Mouse (Mus musculus) left cerebral cortex, adult 18-20 months (tissue): ENCODE measurements around the gene Tex52. TPM values are rescaled to one million over a fixed set of nuclear protein-coding genes. Genes with fewer than 3 reads are reported as not detected.
A peak's percentile ranks its signal among the peaks of the same experiment; 100 is the strongest.

Experiments
- DNase-seq, 2 experiments: peaks; one replicate each; pipeline ENCODE4 v3.0.0; 2021 to 2022; ENCODE audit warnings: low spot score in 2 of 2, mixed read lengths in 1 of 2
- long read RNA-seq, 2 experiments: library from polyadenylated mRNA; stranded (forward); transcript quantifications; one replicate each; pipeline ENCODE4 v2.0.0; 2021
- total RNA-seq, 2 experiments: library from RNA; stranded (reverse); gene quantifications; 2 replicates each; pipeline ENCODE4 v1.2.3; 2021

Tex52 gene
- total RNA-seq: 1 to 10 TPM in 1 of 2 experiments, under 1 TPM in 1; 0.68 to 1.3 TPM
- long read RNA-seq, experiment 1: 0 reads
- long read RNA-seq, experiment 2, partial matches to known transcripts: 0 of 1 reads
- long read RNA-seq, experiment 2, other reads (novel, unspliced or antisense): 0 of 1 reads

DNA sequence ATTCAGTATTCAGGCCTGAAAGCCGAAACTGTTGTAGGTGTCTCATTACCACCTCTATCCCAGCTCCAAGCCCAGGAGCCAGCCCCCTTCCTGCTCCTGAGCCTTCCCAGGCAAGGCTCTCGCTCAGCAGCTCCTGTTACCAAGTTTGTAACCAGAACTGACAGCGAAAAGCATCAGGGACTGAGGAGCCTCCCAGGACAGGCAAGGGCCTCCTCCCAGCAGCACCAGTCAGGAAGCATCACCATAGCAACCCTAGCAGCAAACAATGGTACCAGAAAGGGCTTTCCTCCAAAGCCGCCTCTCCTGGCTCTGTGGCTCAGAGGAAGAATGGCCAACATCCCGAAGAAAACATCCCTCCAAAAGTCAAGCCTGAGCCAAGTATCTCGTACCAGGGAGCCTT lies at the start of gene Tex52, which contains the start of gene Gm44596:
TSS of gene Tex52 (plus strand) at position 265 of the 400 bp plus-strand sequence.
TSS of gene Gm44596 (plus strand) at position 312 of the 400 bp plus-strand sequence.
- DNase-seq: peak; percentile 30 to 31

DNA sequence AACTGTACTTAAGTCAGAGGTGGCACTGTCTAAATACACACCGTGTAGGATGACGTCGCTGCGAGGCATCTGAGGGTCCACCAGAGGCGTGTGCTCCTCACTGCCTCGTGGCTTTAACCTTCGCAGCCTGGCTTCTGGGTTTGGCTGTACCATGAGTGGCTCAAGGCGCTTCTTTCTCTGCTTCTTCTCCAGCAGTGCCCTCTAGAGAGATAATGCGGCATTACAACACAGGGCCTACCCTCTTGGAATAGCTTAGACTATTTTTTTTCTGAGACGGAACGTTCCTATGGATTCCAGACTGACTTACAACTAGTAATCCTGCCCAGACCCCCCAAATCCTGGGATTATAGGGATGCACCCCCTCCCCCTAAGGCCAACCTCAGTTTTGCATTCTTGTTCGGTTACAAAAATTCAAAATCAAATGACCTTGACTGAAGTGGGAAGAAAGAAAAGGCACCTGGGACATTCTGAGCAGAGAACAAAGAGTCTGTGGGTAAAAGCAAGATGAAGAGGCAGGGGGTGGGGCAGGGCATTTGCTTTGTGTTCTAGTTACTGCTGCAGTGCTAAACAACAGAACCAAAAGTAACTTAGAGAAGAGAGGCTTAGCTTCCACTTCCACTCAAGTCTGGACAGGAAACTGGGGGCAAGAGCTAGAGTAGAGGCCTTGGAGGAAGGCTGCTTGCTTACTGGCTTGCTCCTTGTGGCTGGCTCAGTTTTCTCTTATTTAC lies 40.7 kb upstream of the Tex52 start:
- peak; percentile 70 to 82 for DNase-seq

GRCm38 (mm10) chr6:128337467-128337866 lies 37.8 kb upstream of the Tex52 start:
- DNase-seq: no peak

DNA sequence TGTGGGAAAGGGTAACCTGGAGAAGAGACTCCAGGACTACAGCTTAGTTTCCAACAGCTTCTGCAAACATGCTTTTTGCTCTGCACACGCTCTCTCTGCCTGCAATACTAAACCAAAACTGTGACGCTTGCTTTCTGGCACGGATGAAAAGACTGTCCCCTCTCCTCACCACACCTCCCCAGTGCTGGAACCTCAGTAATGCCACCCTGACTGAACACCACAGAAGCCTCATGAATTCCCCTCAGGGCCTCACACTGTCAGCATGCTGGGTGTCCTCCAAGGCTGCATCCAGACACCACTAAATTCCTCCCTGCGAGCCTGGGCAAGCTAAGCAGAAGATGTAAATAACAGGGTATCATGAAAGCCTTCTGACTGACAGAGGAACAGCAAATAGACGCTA lies 36.4 kb upstream of the Tex52 start:
- DNase-seq: no peak

- no peak for DNase-seq
Observed at GRCm38 (mm10) chr6:128341956-128342723, 33.1 kb upstream of the Tex52 start.

DNA sequence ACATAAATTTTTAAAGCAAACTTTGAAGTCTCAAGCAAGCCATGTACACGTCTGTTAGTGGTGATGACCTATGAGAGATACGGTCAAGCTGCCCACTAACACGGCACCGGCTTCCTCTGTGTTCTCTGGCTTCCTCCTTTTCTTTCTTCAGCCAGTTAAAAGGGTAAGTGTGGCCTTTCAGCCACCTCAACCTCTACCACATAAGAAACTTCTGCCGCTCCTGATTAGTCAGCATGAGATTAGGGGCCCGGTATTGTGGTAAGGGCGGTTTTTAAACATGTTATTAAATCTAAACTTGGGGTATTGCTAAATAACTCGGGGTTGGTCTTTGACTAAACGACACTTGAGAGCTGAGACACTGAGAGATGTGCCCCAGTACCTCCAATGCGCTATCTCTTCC lies 29.6 kb upstream of the Tex52 start:
- DNase-seq: no peak

DNA sequence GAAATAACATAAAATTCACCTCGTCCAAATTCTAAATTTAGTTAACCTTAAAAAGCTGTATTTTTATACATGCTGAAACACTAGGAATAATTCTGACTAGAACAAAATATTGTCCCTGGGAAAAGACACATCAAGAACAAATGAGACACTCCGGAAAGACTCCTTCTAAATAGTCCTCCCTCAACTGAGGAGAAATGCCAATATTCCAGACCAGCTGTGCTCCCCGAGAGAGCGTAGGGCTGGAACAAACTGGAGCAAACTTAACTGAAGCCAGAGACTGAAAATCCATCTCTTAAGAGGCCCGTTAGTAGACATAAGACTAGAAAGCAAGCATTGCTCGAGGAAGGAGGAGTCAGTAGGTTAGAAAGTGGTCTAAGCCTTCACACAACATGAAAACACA lies 28.5 kb upstream of the Tex52 start:
- DNase-seq: no peak

DNA sequence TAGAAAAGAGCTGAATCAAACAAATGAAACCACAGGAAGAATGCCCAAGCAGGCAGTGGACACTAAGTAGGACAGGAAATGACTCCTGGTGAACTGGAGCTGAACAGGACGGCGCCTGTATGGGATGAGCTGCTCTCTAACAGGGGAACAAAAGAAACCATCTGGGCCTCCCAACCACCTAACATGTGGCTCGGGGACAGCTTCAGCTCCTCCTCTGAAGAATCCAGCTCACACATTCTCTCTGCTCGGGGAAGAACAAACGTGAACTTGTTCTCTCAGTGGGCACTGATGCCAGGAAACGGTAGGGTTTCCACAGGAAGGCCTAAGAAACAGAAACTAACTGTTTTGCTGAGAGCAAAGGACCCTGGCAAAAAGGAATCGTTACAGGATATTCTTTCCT lies 25.5 kb upstream of the Tex52 start:
- DNase-seq: no peak

DNA sequence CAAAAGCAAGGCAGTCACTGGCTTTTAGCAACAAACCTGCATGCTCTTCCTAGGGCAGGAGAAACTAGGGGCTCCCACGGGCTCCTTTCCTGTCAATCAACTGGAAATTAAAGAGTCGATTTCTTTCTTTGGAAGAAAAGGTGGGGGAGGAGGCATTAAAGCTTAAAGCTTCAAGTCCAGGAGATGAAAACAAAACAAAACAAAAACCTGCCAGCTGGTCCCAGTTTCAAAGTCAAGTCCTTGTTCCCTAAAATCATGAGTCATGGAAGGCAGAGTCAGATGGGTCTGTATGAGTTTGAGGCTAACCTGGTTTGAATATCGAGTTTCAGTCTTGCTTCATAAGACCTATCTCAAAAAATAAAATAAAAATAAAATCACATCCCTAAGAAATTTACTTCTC lies 21.1 kb upstream of the Tex52 start:
- no peak for DNase-seq

DNA sequence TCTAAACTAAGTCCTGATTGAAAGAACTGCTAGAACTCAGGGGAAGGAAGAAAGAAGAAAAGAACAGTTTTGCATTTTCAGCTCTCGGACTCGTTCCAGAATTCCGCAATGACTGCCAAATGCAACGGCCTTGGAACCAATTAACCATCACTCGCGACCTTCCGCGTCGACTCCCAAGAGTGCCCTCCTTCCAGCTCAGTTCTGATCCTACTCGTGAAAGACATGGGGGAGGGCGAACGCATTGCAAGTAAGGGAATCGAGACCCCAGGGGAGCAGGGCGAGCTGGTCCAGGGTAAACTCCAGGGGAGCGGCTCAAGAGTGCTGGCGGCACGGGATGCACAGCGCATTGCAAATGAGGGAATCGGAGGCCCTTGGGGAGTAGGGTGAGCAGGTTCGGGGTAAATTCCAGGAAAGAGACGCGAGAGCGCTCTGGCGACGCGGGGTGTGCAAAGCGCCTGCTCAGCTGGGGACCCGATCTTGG lies 20.0 kb upstream of the Tex52 start:
- peak; percentile 22 to 41 for DNase-seq

DNA sequence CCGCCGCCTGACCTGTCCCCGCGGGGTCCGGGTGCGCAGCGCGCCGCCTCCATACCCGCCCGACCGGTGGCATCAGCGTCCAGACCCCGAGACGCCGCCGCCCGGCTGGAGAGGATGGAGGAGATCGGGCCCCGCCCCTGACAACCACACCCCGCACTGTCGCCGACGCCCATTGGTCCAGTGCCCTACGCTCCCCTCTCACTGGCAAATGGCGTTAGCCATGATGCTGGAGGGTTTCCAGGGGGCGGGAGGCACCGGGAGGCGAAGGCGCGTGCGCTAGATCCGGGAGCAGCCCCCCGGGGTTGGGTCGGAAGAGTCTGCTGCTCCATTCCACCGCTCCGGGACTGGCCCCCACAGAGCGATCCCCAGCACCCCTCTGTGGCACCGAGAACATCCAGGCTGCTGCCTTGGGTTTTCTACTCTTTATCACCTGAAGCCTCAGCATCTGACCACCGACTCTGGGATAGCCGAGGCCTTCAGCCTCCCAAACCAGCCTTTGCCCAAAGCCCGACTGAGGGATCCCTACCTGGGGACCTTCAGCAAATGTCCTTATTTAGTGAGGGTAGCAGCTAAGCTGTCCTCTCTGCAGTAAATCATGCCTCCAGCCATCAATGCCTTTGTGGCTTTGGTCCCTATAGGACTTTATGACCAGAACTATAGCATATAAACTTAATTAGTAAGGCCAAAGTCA lies 19.4 kb upstream of the Tex52 start, which contains the start of gene Tulp3:
TSS of gene Tulp3 (minus strand) at position 126 of the 691 bp plus-strand sequence.
- DNase-seq: peak; percentile 96 to 97

DNA sequence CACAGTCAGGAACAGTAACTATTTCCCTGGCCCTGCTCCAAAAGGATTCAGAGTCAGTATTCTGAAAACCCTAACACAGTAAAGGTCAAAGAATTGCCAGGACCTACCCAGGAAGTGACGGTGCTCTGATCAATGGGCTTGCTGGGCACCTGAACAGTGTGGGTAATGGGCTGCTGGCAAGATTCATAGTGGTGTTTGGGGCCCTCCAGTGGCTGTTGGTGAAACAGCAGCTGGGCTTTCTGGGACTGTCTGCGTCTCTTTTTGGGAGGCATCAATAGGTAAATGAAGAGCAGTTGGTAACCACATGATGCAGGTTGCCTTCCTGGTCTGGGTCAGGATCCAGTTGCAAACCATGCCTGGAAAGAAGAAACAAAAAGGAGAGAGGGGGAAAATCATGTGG lies 16.3 kb upstream of the Tex52 start:
- peak; percentile 71 to 74 for DNase-seq

DNA sequence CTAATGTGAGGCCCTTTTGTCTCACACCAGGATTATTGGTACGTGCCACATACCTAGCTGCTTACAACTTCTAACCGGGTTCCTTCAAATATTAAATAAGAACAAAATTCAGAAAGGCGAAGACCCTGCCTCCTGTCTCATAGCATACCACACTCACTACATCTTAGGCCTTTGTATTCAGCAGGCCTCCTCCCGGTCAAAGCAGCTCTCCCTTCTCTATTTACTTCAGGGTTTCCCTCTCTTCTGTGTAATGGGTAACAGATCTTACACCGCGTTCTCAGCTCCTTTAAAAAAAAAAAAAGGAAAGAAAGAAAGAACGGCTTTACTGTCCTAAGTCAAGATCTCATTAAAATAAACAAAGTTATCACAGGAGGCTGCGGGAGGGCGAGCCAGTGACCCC lies 13.4 kb upstream of the Tex52 start:
- DNase-seq: no peak

GRCm38 (mm10) chr6:128362381-128363006 lies 12.8 kb upstream of the Tex52 start, which contains the start of the genes Rhno1 and Foxm1:
Gene Rhno1, minus strand, starts transcription at chr6:128362911.
Gene Foxm1, plus strand, starts transcription at chr6:128362967.
- peak; percentile 80 to 86 for DNase-seq

- no peak for DNase-seq
Observed at GRCm38 (mm10) chr6:128363007-128363825, 12.0 kb upstream of the Tex52 start.

DNA sequence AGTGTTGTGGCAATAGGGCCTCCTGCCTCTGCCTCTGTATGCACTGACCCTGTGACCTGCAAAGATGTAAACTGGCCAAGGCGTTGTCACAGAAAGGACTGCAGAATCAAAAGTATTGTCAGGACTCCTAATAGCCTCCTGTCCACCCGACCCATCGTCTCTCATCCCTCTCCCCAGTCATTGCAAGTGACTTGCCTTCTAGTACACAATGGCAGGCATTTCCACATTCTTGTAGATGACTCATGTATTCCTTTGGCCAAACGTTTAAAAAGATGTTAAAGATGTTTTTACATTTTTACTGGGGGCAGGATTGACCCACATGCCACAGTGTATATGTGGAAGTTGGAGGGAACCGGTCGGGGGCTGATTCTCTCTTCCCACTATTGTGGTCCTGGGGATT lies 10.5 kb upstream of the Tex52 start:
- DNase-seq: no peak

- no peak for DNase-seq
Observed at GRCm38 (mm10) chr6:128366466-128366865, 8.8 kb upstream of the Tex52 start.

GRCm38 (mm10) chr6:128370040-128370439 lies 5.2 kb upstream of the Tex52 start:
- no peak for DNase-seq

- no peak for DNase-seq
Observed at GRCm38 (mm10) chr6:128376371-128377085, 1.3 kb downstream of the Tex52 start.
